Mouse (Mus musculus): Measurements from ENCODE around the gene Fzd9.

GRCm38 (mm10) chr5:135280226-135280625, 29.2 kb upstream of the Fzd9 start:
- TF ChIP-seq POLR2A (IDR thresholded peaks at IDR 0.05; ENCODE audit: insufficient read length, low read depth) (no peak), POLR2AphosphoS2 (IDR thresholded peaks at IDR 0.05; ENCODE audit: insufficient read length, low read depth) (no peak), MYOD1 (IDR thresholded peaks at IDR 0.05; ENCODE audit: control insufficient read depth in 1 of 3, insufficient read length in 2 of 3, low read depth in 2 of 3) (no peak), SRF (IDR thresholded peaks at IDR 0.05; ENCODE audit: control insufficient read depth, insufficient read length, low read depth) (no peak)
